Mouse (Mus musculus): ENCODE measurements at regions not wholly inside any gene's neighbourhood (a gene's known extent, or its start where the extent isn't known, plus 50 kb on each side); places are given as distances from the start of the nearest gene placed in this dataset.

GRCm38 (mm10) chr1:151123964-151124363 lies 58.4 kb upstream of the Gm47985 start:
- DNase-seq = no peak

- no peak for DNase-seq
Measured at GRCm38 (mm10) chr1:151125028-151125659, 57.2 kb upstream of the Gm47985 start.

- no peak for DNase-seq
Measured at GRCm38 (mm10) chr1:151125764-151126485, 56.4 kb upstream of the Gm47985 start.

GRCm38 (mm10) chr1:151126756-151127155 lies 55.6 kb upstream of the Gm47985 start:
- no peak for DNase-seq

GRCm38 (mm10) chr1:151128005-151128404 lies 54.3 kb upstream of the Gm47985 start:
- DNase-seq = no peak

GRCm38 (mm10) chr1:151128955-151129354 lies 53.4 kb upstream of the Gm47985 start:
- no peak for DNase-seq

GRCm38 (mm10) chr1:151130036-151130435 lies 52.3 kb upstream of the Gm47985 start:
- no peak for DNase-seq

- DNase-seq = no peak
Measured at GRCm38 (mm10) chr1:151130845-151131626, 51.3 kb upstream of the Gm47985 start.

- DNase-seq = no peak
Measured at GRCm38 (mm10) chr1:151131627-151132284, 50.6 kb upstream of the Gm47985 start.

All from lung, postnatal 10 days (tissue).